Mouse (Mus musculus): ENCODE results near the gene Ccng1. TPM values are rescaled to one million over a fixed set of nuclear protein-coding genes. Genes with fewer than 3 reads are reported as not detected.
A peak's percentile ranks its signal among the peaks of the same experiment; 100 is the strongest.

The Ccng1 gene
- polyA plus RNA-seq (2015; fragmentation: Nextera tagmentation; extraction: Ambion mirVana) = 34.4 and 34.9 TPM in 2 replicates

DNA sequence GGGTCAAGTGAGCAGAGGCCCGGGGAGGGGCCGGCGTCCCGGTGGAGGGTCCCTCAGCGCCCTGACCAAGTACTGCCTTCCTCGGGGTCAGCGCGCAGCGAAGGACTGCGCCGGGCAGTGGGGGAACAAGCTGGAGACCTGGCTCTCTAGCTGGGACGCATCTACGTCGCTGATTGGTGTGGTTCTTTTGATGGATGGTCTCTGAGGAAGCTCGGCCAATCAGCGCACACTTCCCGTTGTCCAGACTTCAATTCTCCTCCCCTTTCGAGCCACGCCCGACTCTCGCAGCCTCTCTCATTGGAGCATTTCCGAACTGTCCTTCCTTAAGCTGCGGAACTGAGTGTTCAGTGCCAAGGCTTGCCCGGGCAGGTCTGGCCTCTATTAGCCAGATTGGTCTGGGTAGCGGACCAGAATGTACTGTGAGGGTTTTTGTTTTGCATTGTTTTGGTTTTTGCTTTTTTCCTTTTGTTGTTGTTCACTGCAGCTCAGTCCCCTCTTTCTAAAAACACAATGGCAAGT lies at the start of gene Ccng1:
Gene Ccng1 (minus strand): TSS at position 203 of the 519 bp plus-strand sequence.
- ATAC-seq = peak; percentile 99
- Histone ChIP-seq H3K27ac (peak within 1 kb of the TSS; percentile 47; the same call in 1 of the 2 replicates), H3K4me2 (replicated peaks) (peak within 1 kb of the TSS; percentile 82), H3K9ac (replicated peaks) (peak within 1 kb of the TSS; percentile 86), H3K27me3 (no peaks in the 10 kb centered on the region), H3K4me1 (replicated peaks) (peaks cover 9% of the 10 kb centered on the region), H3K9me3 (no peaks in the 10 kb centered on the region), H3K36me3 (no peaks in the 10 kb centered on the region), H3K4me3 (replicated peaks) (peak within 1 kb of the TSS; percentile 80)
- WGBS = under 1% methylated on average over 25 of the region's 25 CpGs

GRCm38 (mm10) chr11:40790307-40790706 lies 35.2 kb upstream of the Ccng1 start:
- Histone ChIP-seq H3K4me1 (replicated peaks) (no peaks in the 10 kb centered on the region), H3K4me2 (replicated peaks) (no peak overlapping the region), H3K27me3 (no peaks in the 10 kb centered on the region), H3K27ac (no peak overlapping the region), H3K9ac (replicated peaks) (no peak overlapping the region), H3K4me3 (replicated peaks) (no peak overlapping the region), H3K36me3 (no peaks in the 10 kb centered on the region), H3K9me3 (no peaks in the 10 kb centered on the region)
- no peak for ATAC-seq
- WGBS = 72% methylated on average over 5 of the region's 5 CpGs

DNA sequence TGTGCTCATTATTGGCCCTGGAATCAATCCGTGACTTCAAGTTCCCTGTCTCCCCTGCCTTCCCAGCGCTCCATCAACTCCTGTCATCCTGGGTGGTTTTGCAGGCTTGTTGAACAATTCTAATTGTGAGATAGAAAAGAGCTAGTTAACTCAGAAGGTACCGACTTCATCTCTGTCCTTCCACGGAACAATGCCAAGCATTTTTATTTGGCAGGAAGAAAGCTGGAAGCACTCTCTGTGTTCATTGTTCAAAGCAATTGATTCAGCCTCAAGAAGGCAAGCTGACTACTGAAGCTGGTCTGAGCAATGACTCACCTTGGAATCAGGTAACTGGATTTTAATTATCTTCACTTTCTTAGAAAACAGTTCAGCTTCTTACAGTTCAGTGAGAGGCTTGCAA lies 34.6 kb upstream of the Ccng1 start:
- no peak for ATAC-seq
- H3K27me3 ChIP-seq = no peaks in the 10 kb centered on the region
- H3K4me3 ChIP-seq (replicated peaks) = no peak overlapping the region
- H3K4me1 ChIP-seq (replicated peaks) = no peaks in the 10 kb centered on the region
- WGBS = 63% methylated on average over 4 of the region's 4 CpGs
- no peak overlapping the region for H3K9ac ChIP-seq (replicated peaks)
- no peak overlapping the region for H3K4me2 ChIP-seq (replicated peaks)
- H3K9me3 ChIP-seq = no peaks in the 10 kb centered on the region
- H3K36me3 ChIP-seq = no peaks in the 10 kb centered on the region
- no peak overlapping the region for H3K27ac ChIP-seq

DNA sequence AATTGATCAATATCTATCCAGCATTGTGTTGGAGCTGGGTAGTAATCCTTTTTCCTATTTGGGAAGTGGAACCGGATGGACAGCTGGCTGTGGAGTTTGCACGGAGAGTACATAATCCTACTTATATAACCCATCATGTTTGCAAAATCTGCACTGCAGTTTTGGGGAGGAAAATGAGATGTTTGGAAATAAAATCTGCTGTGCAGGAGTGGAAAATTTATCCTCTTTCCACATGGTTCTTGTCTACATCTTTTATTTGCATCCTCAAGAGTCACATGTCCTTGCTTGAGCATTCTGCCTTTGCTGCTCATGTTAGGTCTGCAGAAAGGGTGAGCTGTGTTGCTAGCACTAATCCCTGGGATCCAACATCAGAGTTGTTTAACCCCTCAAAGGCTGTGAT lies 31.8 kb upstream of the Ccng1 start:
- Histone ChIP-seq H3K4me2 (replicated peaks) (no peak overlapping the region), H3K36me3 (no peaks in the 10 kb centered on the region), H3K9ac (replicated peaks) (no peak overlapping the region), H3K4me1 (replicated peaks) (no peaks in the 10 kb centered on the region), H3K27me3 (no peaks in the 10 kb centered on the region), H3K9me3 (no peaks in the 10 kb centered on the region), H3K4me3 (replicated peaks) (no peak overlapping the region), H3K27ac (no peak overlapping the region)
- ATAC-seq = no peak
- WGBS = 54% methylated on average over 2 of the region's 2 CpGs

GRCm38 (mm10) chr11:40784326-40784725 lies 29.2 kb upstream of the Ccng1 start:
- Histone ChIP-seq H3K9ac (replicated peaks) (no peak overlapping the region), H3K9me3 (no peaks in the 10 kb centered on the region), H3K36me3 (no peaks in the 10 kb centered on the region), H3K27me3 (no peaks in the 10 kb centered on the region), H3K4me3 (replicated peaks) (no peak overlapping the region), H3K4me1 (replicated peaks) (no peaks in the 10 kb centered on the region), H3K4me2 (replicated peaks) (no peak overlapping the region), H3K27ac (no peak overlapping the region)
- WGBS = 78% methylated on average over 8 of the region's 8 CpGs
- ATAC-seq = no peak

GRCm38 (mm10) chr11:40783346-40783745 lies 28.2 kb upstream of the Ccng1 start:
- H3K4me1 ChIP-seq (replicated peaks) = no peaks in the 10 kb centered on the region
- H3K36me3 ChIP-seq = no peaks in the 10 kb centered on the region
- H3K9me3 ChIP-seq = no peaks in the 10 kb centered on the region
- no peak for ATAC-seq
- H3K9ac ChIP-seq (replicated peaks) = no peak overlapping the region
- no peaks in the 10 kb centered on the region for H3K27me3 ChIP-seq
- 93% methylated on average over 1 of the region's 1 CpGs for WGBS
- no peak overlapping the region for H3K27ac ChIP-seq
- H3K4me3 ChIP-seq (replicated peaks) = no peak overlapping the region
- H3K4me2 ChIP-seq (replicated peaks) = no peak overlapping the region

DNA sequence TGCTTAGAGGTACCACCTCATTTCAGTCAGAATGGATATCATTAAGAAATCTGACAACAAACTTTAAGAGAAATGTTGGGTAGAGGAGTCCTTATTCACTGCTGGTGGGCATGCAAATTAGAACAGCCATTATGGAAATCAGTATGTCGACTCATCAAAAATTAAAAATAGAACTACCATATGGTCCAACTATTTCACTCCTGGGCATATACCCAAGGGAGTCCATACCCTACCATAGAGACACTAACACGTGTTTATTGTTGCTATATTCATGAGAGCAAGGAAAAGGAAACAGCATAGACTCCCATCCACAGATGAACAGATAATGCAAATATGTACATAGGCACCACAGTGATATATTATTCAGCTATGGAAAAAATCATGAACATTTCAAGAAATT lies 26.7 kb upstream of the Ccng1 start:
- ATAC-seq = no peak
- Histone ChIP-seq H3K9ac (replicated peaks) (no peak overlapping the region), H3K27me3 (no peaks in the 10 kb centered on the region), H3K27ac (no peak overlapping the region), H3K4me2 (replicated peaks) (no peak overlapping the region), H3K9me3 (no peaks in the 10 kb centered on the region), H3K36me3 (no peaks in the 10 kb centered on the region), H3K4me3 (replicated peaks) (no peak overlapping the region), H3K4me1 (replicated peaks) (no peaks in the 10 kb centered on the region)
- WGBS = 63% methylated on average over 2 of the region's 2 CpGs

DNA sequence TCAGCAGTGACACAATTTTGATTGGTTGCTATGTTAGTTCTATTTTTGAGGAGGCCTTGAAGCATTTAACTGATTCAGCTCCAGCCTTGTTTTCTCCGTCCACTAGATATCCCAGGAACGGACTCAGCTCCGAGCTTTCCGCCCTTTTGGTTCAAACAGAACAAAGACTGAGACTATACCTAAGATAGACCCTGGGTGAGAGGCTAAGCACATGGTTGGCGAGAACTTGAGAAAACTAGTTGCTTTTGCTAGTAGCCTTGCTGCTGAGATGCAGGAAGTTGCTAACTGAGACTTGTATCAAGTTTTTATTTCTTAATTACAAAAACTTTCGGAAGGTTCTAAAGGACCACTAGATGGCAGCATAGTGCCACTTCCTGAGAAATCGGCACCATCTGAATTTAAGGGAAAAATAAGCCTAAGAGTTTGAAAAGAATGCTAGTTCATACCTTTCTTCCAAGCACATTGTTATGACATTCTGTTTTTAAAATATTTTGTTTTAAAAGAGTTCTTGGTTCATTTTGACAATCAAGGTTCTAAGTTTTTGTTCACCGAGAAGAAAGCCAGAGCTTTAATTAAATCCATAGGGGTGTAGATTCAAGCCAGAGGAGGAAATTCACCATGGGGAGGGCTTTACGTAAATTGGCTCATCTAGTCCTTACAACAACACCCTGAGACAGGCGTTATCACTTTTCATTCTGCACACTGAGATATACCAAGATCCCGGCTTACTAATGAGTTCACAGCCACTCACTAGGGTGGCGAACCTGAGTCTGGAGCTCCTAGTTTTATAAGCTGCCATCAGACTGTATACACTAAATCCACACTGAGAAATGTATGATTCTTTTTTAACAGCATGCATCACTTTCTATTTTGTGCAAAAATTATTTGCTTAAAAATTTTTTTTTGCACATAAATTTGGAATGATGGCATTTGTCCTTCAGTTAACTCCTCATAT lies 20.5 kb upstream of the Ccng1 start:
- H3K9me3 ChIP-seq = no peaks in the 10 kb centered on the region
- no peak for ATAC-seq
- 54% methylated on average over 12 of the region's 12 CpGs for WGBS
- H3K27me3 ChIP-seq = no peaks in the 10 kb centered on the region
- no peak overlapping the region for H3K9ac ChIP-seq (replicated peaks)
- H3K4me2 ChIP-seq (replicated peaks) = no peak overlapping the region
- no peaks in the 10 kb centered on the region for H3K36me3 ChIP-seq
- no peak overlapping the region for H3K4me3 ChIP-seq (replicated peaks)
- H3K4me1 ChIP-seq (replicated peaks) = no peaks in the 10 kb centered on the region
- no peak overlapping the region for H3K27ac ChIP-seq

DNA sequence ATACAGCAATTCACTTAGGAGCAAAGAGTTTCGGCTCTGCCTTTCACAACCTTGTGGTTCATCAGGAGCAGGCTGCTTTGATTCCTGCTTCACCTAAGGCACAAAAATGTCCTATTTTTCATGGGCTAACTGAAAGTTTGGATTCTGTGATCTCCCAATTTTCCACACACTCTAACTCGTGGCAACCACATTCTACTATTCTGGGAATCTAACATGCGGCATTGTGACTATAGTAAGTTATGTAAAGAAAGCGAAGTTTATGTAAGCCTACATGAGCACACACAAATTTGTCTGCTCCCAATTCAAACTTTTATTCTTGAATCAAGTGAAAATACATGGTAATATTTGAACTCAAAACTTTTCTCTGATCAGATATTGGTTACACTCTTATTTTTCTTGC lies 9.6 kb upstream of the Ccng1 start:
- Histone ChIP-seq H3K27me3 (no peaks in the 10 kb centered on the region), H3K9ac (replicated peaks) (no peak overlapping the region), H3K4me2 (replicated peaks) (no peak overlapping the region), H3K4me3 (replicated peaks) (no peak overlapping the region), H3K27ac (no peak overlapping the region), H3K36me3 (no peaks in the 10 kb centered on the region), H3K9me3 (no peaks in the 10 kb centered on the region), H3K4me1 (replicated peaks) (no peaks in the 10 kb centered on the region)
- no peak for ATAC-seq
- WGBS = 81% methylated on average over 4 of the region's 4 CpGs

DNA sequence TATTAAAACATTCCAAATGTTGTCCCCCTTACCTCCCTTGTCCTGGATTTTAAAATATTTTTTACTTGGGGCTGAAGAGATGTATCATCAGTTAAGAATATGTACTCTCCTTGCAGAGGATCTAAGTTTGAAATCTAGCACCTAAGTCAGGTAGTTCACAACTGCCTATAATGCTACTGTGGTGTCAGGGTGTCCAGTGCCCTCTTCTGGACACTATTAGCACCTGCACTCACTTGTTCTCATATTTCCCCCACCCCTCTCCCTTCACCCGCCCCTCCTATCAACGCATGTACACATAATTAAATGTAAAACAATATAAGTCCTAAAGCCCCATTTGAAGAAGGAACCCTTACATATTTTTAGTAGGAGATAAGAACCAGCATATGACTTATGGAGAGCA lies 8.3 kb upstream of the Ccng1 start:
- H3K4me3 ChIP-seq (replicated peaks) = no peak overlapping the region
- H3K27me3 ChIP-seq = no peaks in the 10 kb centered on the region
- no peaks in the 10 kb centered on the region for H3K9me3 ChIP-seq
- no peak overlapping the region for H3K27ac ChIP-seq
- 43% methylated on average over 2 of the region's 2 CpGs for WGBS
- H3K36me3 ChIP-seq = no peaks in the 10 kb centered on the region
- H3K9ac ChIP-seq (replicated peaks) = no peak overlapping the region
- no peak overlapping the region for H3K4me2 ChIP-seq (replicated peaks)
- no peaks in the 10 kb centered on the region for H3K4me1 ChIP-seq (replicated peaks)
- ATAC-seq = no peak

GRCm38 (mm10) chr11:40759896-40760295 lies 4.8 kb upstream of the Ccng1 start:
- H3K36me3 ChIP-seq = no peaks in the 10 kb centered on the region

DNA sequence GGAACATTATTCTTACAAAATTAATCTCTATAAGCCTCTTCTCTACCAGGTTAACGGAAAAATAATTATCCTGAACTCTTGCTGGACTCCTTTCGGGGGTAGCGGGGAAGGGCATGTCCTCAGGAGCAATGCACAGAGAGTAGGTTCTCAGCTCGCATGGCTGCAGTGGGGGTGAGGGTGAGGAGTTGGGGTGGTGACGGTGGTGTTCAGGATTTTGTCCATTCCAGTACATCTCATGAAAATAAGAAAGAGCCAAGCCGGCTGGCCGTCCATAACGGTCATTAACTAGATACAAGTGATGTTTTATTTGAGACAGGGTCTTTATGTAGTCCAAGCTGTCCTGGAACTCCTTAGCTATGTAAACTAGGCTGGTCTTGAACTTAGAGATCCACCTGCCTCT lies 857 bp upstream of the Ccng1 start:
- Histone ChIP-seq H3K9ac (replicated peaks) (no peak overlapping the region), H3K9me3 (no peaks in the 10 kb centered on the region), H3K27ac (no peak overlapping the region), H3K4me2 (replicated peaks) (no peak overlapping the region), H3K36me3 (no peaks in the 10 kb centered on the region), H3K27me3 (no peaks in the 10 kb centered on the region), H3K4me1 (replicated peaks) (peaks cover 9% of the 10 kb centered on the region), H3K4me3 (replicated peaks) (no peak overlapping the region)
- 84% methylated on average over 8 of the region's 8 CpGs for WGBS
- ATAC-seq = no peak

More at GRCm38 (mm10) chr11:40759896-40760295, 4.8 kb upstream of the Ccng1 start:
- Histone ChIP-seq H3K4me2 (replicated peaks) (no peak overlapping the region), H3K27me3 (no peaks in the 10 kb centered on the region), H3K4me1 (replicated peaks) (no peaks in the 10 kb centered on the region), H3K9me3 (no peaks in the 10 kb centered on the region), H3K9ac (replicated peaks) (no peak overlapping the region), H3K27ac (no peak overlapping the region), H3K4me3 (replicated peaks) (no peak overlapping the region)
- no peak for ATAC-seq
- WGBS = 87% methylated on average over 8 of the region's 8 CpGs
